Mouse (Mus musculus) ES-E14 (cell line): ENCODE data around the gene Gm39566. TPM values are rescaled to one million over a fixed set of nuclear protein-coding genes. Genes with fewer than 3 reads are reported as not detected.

ENCODE experiments used
- DNase-seq: peaks from one replicate; pipeline ENCODE4 v3.0.0-alpha.2; 2013; ENCODE audit warnings: low read depth, low spot score
- H3K27ac ChIP-seq: 2 replicates; pipeline ENCODE4 v1.5.1; 2012; ENCODE audit warnings: low read depth, mild to moderate bottlenecking, low read length, moderate library complexity, mixed read lengths; ENCODE audit not compliant: poor library complexity, insufficient read depth, severe bottlenecking
- H3K36me3 ChIP-seq: 2 replicates; pipeline ENCODE4 v1.6.1; 2012; ENCODE audit warnings: mild to moderate bottlenecking, low read length, moderate library complexity, mixed read lengths; ENCODE audit not compliant: control insufficient read depth, poor library complexity, insufficient read depth, severe bottlenecking
- H3K4me1 ChIP-seq, 2 experiments: fragments of 150-350 bp in 1 of 2; sonication (generic) in 1 of 2; 2 replicates each; pipeline ENCODE4 v1.6.1; 2012; ENCODE audit warnings: low read length in 2 of 2, mild to moderate bottlenecking in 1 of 2, mixed read lengths in 1 of 2; ENCODE audit not compliant: control insufficient read depth in 2 of 2, insufficient read depth in 2 of 2, poor library complexity in 1 of 2
- H3K4me3 ChIP-seq, 2 experiments: fragments of 150-350 bp in 1 of 2; sonication (generic) in 1 of 2; 2 replicates each; pipeline ENCODE4 v1.5.1; 2012; ENCODE audit warnings: low read length in 2 of 2, low read depth in 1 of 2, mild to moderate bottlenecking in 1 of 2, mixed read lengths in 1 of 2; ENCODE audit not compliant: insufficient read depth in 1 of 2, poor library complexity in 1 of 2, severe bottlenecking in 1 of 2
- H3K9ac ChIP-seq: 2 replicates; pipeline ENCODE4 v1.6.1; 2012; ENCODE audit warnings: low read depth, mild to moderate bottlenecking, low read length, mixed read lengths; ENCODE audit not compliant: poor library complexity, insufficient read depth, severe bottlenecking
- H3K9me3 ChIP-seq: fragments of 150-350 bp; sonication (generic); 2 replicates; pipeline ENCODE4 v1.6.1; 2012; ENCODE audit warnings: low read depth, mild to moderate bottlenecking, low read length; ENCODE audit not compliant: control insufficient read depth, insufficient read depth
- CHD2 ChIP-seq: IDR thresholded peaks from 2 replicates; pipeline ENCODE4 v1.6.1; 2014; ENCODE audit warnings: mild to moderate bottlenecking, low read depth, low read length, inconsistent platforms
- HCFC1 ChIP-seq: IDR thresholded peaks from 2 replicates; pipeline ENCODE4 v1.6.1; 2012; ENCODE audit warnings: low read length, inconsistent platforms, borderline replicate concordance; ENCODE audit not compliant: insufficient read depth
- MAFK ChIP-seq: IDR thresholded peaks from 2 replicates; pipeline ENCODE4 v1.6.1; 2014; ENCODE audit warnings: mild to moderate bottlenecking, low read depth, low read length, inconsistent platforms; ENCODE audit not compliant: insufficient read depth
- ZC3H11A ChIP-seq: IDR thresholded peaks from 2 replicates; pipeline ENCODE4 v1.6.1; 2012; ENCODE audit warnings: low read depth, mild to moderate bottlenecking, inconsistent platforms, low read length, borderline replicate concordance
- ZNF384 ChIP-seq: IDR thresholded peaks from 2 replicates; pipeline ENCODE4 v1.6.1; 2012; ENCODE audit warnings: low read depth, low read length, inconsistent platforms
- in situ Hi-C, 2 experiments: fragments of 600-800 bp; cut with MboI; formaldehyde crosslinking; loops; one replicate each; pipeline ENCODE4 v1.15.1; 2025; ENCODE audit warnings: low sequenced_read_pairs in 2 of 2, inconsistent platforms in 1 of 2; ENCODE audit not compliant: unreplicated experiment in 2 of 2
- total RNA-seq: library from RNA; depleted of rRNA; stranded (reverse); fragments of 300-350 nt; gene quantifications from 2 replicates; pipeline ENCODE4 v1.2.3, GENCODE M21; 2012; rRNA removed

The Gm39566 gene
- total RNA-seq, 1 experiment: not detected

DNA sequence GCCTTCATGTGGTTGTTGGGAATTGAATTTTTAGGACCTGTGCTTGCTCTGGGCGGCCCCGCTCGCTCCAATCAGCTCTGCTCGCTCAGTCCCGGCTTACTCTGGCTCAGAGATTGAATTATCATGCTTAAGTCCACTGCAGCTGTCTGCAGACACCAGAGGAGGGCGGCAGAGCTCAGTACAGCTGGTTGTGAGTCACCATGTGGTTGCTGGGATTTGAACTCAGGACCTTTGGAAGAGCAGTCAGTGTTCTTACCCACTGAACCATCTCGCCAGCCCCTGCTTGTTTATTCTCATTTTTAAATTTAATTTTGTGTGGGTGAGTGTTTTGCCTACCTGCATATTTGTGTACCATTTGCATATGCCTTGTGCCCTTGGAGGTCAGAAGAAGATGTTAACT is 51.5 kb downstream of the Gm39566 start:
- Histone ChIP-seq H3K4me3 (no peak overlapping the region), H3K9me3 (no peaks in the 10 kb centered on the region), H3K27ac (no peak overlapping the region), H3K36me3 (no peaks in the 10 kb centered on the region), H3K4me1 (peaks cover 3 to 13% of the 10 kb centered on the region in 2 experiments; a peak in 2 of 4 replicates), H3K9ac (no peak overlapping the region)
- TF ChIP-seq ZNF384 (no peak), ZC3H11A (no peak), MAFK (no peak), HCFC1 (no peak), CHD2 (no peak)
- no peak for DNase-seq
- in situ Hi-C loops: no loop called here

DNA sequence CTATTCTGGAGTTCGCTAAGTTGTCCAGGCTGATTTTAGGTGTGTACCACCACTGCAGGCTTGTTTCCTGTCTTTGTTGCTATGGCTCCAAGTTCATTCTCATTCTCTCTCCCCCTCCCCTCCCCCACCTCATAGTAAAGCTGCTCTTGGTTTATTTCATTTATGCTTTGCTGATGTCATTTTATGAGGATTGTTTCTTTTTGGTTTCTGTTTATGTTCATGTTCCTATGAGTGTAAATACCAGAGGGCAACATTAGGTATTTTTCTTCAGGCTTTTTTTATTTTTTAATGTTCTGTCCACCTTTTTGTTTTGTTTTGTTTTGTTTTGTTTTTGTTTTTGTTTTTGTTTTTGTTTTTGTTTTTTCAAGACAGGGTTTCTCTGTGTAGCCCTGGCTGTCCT is 53.2 kb downstream of the Gm39566 start, which contains the start of gene Slc35g3:
Slc35g3 (minus strand) TSS at position 101 of the 400 bp plus-strand sequence.
- TF ChIP-seq HCFC1 (no peak), MAFK (no peak), ZC3H11A (no peak), ZNF384 (no peak)
- Histone ChIP-seq H3K27ac (no peak within 1 kb of the TSS), H3K4me3 (no peak within 1 kb of the TSS), H3K4me1 (peaks cover 3 to 4% of the 10 kb centered on the region in 2 experiments; a peak in 2 of 4 replicates), H3K36me3 (no peaks in the 10 kb centered on the region), H3K9ac (0 out of 2 replicates have a peak within 1 kb of the TSS, but pooled peaks have one; percentile 11), H3K9me3 (no peaks in the 10 kb centered on the region)
- in situ Hi-C loops: no loop called here
- DNase-seq: no peak

Other genes starting within 250 kb of the Gm39566 start
- gene Wrap53, start 235.0 kb downstream of the Gm39566 start, total RNA-seq: 30.7 and 33.0 TPM in 2 replicates
- 98.0 and 105 TPM in 2 replicates for gene Trp53, start 234.9 kb downstream of the Gm39566 start, total RNA-seq
- gene Atp1b2, start 209.4 kb downstream of the Gm39566 start, total RNA-seq: 12.1 and 13.1 TPM in 2 replicates
- gene Shbg, start 197.4 kb downstream of the Gm39566 start, total RNA-seq: not detected in 2 replicates
- 3.2 and 3.6 TPM in 2 replicates for gene Sat2, start 193.3 kb downstream of the Gm39566 start, total RNA-seq
- gene Fxr2, start 182.3 kb downstream of the Gm39566 start, total RNA-seq: 153 and 161 TPM in 2 replicates
- gene Sox15, start 160.0 kb downstream of the Gm39566 start, total RNA-seq: 6.6 and 8.2 TPM in 2 replicates
- 258 and 349 TPM in 2 replicates for gene Mpdu1, start 152.7 kb downstream of the Gm39566 start, total RNA-seq
- gene Cd68, start 149.1 kb downstream of the Gm39566 start, total RNA-seq: 23.4 and 32.7 TPM in 2 replicates
- gene Eif4a1, start 142.9 kb downstream of the Gm39566 start, total RNA-seq: 1,512 and 1,948 TPM in 2 replicates
- 265 and 282 TPM in 2 replicates for gene Senp3, start 133.2 kb downstream of the Gm39566 start, total RNA-seq
- gene Tnfsf13, start 129.5 kb downstream of the Gm39566 start, total RNA-seq: 8.6 and 11.7 TPM in 2 replicates
- gene Tnfsf12, start 119.4 kb downstream of the Gm39566 start, total RNA-seq: 8.7 and 16.1 TPM in 2 replicates
- 13.7 and 19.9 TPM in 2 replicates for gene Tnfsfm13, start 119.2 kb downstream of the Gm39566 start, total RNA-seq
- gene Polr2a, start 56.7 kb downstream of the Gm39566 start, total RNA-seq: 71.9 and 74.2 TPM in 2 replicates
- gene Slc35g3, start 53.3 kb downstream of the Gm39566 start, total RNA-seq: 0.22 and 0.48 TPM in 2 replicates
- 1.6 and 3.0 TPM in 2 replicates for gene Zbtb4, start 49.4 kb downstream of the Gm39566 start, total RNA-seq
- gene Chrnb1, start 19.4 kb downstream of the Gm39566 start, total RNA-seq: 3.8 and 5.7 TPM in 2 replicates
- gene Fgf11, start 13.4 kb downstream of the Gm39566 start, total RNA-seq: 0.31 and 0.42 TPM in 2 replicates
- 1.3 and 1.8 TPM in 2 replicates for gene Tmem102, start 9.7 kb downstream of the Gm39566 start, total RNA-seq
- not detected in 2 replicates for gene Spem2, start 3.2 kb upstream of the Gm39566 start, total RNA-seq
- 0.27 TPM in 1 of 2 replicates, not detected in the other for gene Spem1, start 6.9 kb upstream of the Gm39566 start, total RNA-seq
- gene Nlgn2, start 22.5 kb upstream of the Gm39566 start, total RNA-seq: 8.9 and 9.5 TPM in 2 replicates
- 88.9 and 90.7 TPM in 2 replicates for gene Tmem256, start 23.2 kb upstream of the Gm39566 start, total RNA-seq
- 7.0 and 7.2 TPM in 2 replicates for gene Plscr3, start 31.1 kb upstream of the Gm39566 start, total RNA-seq
- 3.4 and 8.1 TPM in 2 replicates for gene Tnk1, start 43.4 kb upstream of the Gm39566 start, total RNA-seq
- gene Tmem95, start 62.7 kb upstream of the Gm39566 start, total RNA-seq: not detected in 2 replicates
- 3.1 and 5.4 TPM in 2 replicates for gene Kctd11, start 66.1 kb upstream of the Gm39566 start, total RNA-seq
- 9.6 and 14.7 TPM in 2 replicates for gene Acap1, start 80.2 kb upstream of the Gm39566 start, total RNA-seq
- gene 2810408A11Rik, start 85.7 kb upstream of the Gm39566 start, total RNA-seq: 3.3 and 5.7 TPM in 2 replicates
- gene Neurl4, start 85.8 kb upstream of the Gm39566 start, total RNA-seq: 66.3 and 98.2 TPM in 2 replicates
- 14.3 and 15.5 TPM in 2 replicates for gene Gps2, start 98.6 kb upstream of the Gm39566 start, total RNA-seq
- 754 and 926 TPM in 2 replicates for gene Eif5a, start 106.7 kb upstream of the Gm39566 start, total RNA-seq
- gene Ybx2, start 120.5 kb upstream of the Gm39566 start, total RNA-seq: 3.9 and 6.1 TPM in 2 replicates
- 2.6 and 4.2 TPM in 2 replicates for gene Slc2a4, start 132.9 kb upstream of the Gm39566 start, total RNA-seq
- 24.9 and 38.7 TPM in 2 replicates for gene Cldn7, start 149.5 kb upstream of the Gm39566 start, total RNA-seq
- 33.3 and 41.2 TPM in 2 replicates for gene Ctdnep1, start 165.9 kb upstream of the Gm39566 start, total RNA-seq
- gene Elp5, start 167.2 kb upstream of the Gm39566 start, total RNA-seq: 76.1 and 87.9 TPM in 2 replicates
- 57.7 and 70.6 TPM in 2 replicates for gene Gabarap, start 175.8 kb upstream of the Gm39566 start, total RNA-seq
- gene Phf23, start 180.5 kb upstream of the Gm39566 start, total RNA-seq: 64.7 and 80.9 TPM in 2 replicates
- 47.4 and 70.9 TPM in 2 replicates for gene Dvl2, start 185.3 kb upstream of the Gm39566 start, total RNA-seq
- 32.5 and 48.7 TPM in 2 replicates for gene Acadvl, start 200.1 kb upstream of the Gm39566 start, total RNA-seq
- gene Dlg4, start 201.6 kb upstream of the Gm39566 start, total RNA-seq: 10.8 and 11.4 TPM in 2 replicates
- 0.58 TPM in 1 of 2 replicates, not detected in the other for gene Asgr1, start 238.8 kb upstream of the Gm39566 start, total RNA-seq